Mouse (Mus musculus): Measurements from ENCODE around the gene Avpi1. TPM values are rescaled to one million over a fixed set of nuclear protein-coding genes. Genes with fewer than 3 reads are reported as not detected.

Gene Avpi1
- total and polyA plus RNA-seq, 2 experiments from 2014 or later: 9.3 to 11.9 TPM

DNA sequence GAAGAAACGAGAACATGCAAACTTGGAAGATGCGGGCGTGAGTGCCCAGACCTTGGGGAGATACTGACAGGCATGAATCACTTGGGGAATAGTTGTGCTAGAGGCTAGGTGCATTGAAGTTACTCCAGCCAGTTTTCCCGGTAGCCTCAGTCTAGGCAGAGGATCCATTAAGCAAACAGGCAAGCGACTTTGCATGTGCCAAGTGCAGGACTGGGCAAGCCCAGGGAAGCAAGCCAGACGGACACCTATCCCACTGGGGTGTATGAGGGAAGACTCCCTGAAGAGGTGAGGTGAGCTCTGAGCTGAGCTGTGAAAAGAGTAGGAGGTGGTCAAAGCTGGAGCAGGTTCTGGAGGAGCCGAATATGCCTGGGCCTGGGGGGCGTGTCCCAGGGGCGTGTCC, 38.6 kb upstream of the Avpi1 start:
- Histone ChIP-seq H3K4me1 (ENCODE audit: insufficient read depth, low read length) (peaks cover 8% of the 10 kb centered on the region; the same call in 1 of the 2 replicates), H3K9me3 (ENCODE audit: low read length) (no peaks in the 10 kb centered on the region), H3K4me3 (ENCODE audit: low read depth, low read length) (no peak overlapping the region), H3K9ac (replicated peaks; ENCODE audit: low read length, poor library complexity, severe bottlenecking) (no peak overlapping the region), H3K27ac (ENCODE audit: low read depth, low read length) (no peak overlapping the region), H3K27me3 (ENCODE audit: insufficient read depth, low read length) (no peaks in the 10 kb centered on the region), H3K4me2 (ENCODE audit: low read depth, low read length, poor library complexity, severe bottlenecking) (no peak overlapping the region), H3K36me3 (ENCODE audit: insufficient read depth, low read length) (no peaks in the 10 kb centered on the region)
- DNase-seq (ENCODE audit: low spot score): no peak
- TF ChIP-seq CTCF (IDR thresholded peaks at IDR 0.05): no peak
- no peak for ATAC-seq (ENCODE audit: low FRiP score)
- 61% methylated on average over 9 of the region's 9 CpGs for WGBS

GRCm38 (mm10) chr19:42166766-42167165, 37.9 kb upstream of the Avpi1 start:
- Histone ChIP-seq H3K36me3 (ENCODE audit: insufficient read depth, low read length) (no peaks in the 10 kb centered on the region), H3K4me1 (ENCODE audit: insufficient read depth, low read length) (peaks cover 7% of the 10 kb centered on the region; the same call in 1 of the 2 replicates), H3K4me2 (ENCODE audit: low read depth, low read length, poor library complexity, severe bottlenecking) (no peak overlapping the region), H3K4me3 (ENCODE audit: low read depth, low read length) (no peak overlapping the region), H3K27me3 (ENCODE audit: insufficient read depth, low read length) (no peaks in the 10 kb centered on the region), H3K9ac (replicated peaks; ENCODE audit: low read length, poor library complexity, severe bottlenecking) (no peak overlapping the region), H3K9me3 (ENCODE audit: low read length) (no peaks in the 10 kb centered on the region), H3K27ac (ENCODE audit: low read depth, low read length) (no peak overlapping the region)
- DNase-seq (ENCODE audit: low spot score): no peak
- WGBS: 52% methylated on average over 3 of the region's 3 CpGs
- ATAC-seq (ENCODE audit: low FRiP score): no peak
- TF ChIP-seq CTCF (IDR thresholded peaks at IDR 0.05): no peak

DNA sequence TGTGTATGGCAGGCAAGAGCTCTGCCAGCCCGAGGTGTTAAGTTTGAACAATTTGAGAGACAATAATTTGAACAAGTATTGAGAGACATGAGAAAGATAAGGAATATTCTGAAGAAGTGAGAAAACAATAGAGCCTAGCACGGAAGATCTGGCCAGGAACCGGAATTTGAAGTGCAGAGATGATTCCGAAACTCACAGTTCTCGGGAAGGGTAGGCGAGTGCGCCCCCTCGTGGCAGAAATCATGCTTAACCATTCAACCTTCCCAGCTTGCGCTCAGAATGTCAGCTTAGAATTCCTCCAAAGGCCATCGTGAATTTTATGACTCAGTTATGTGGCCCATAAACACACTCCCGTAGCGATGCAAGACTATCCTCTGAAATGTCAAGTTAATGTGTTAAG, 37.3 kb upstream of the Avpi1 start:
- 4% methylated on average over 12 of the region's 12 CpGs for WGBS

GRCm38 (mm10) chr19:42164188-42164587, 35.3 kb upstream of the Avpi1 start:
- Histone ChIP-seq H3K9me3 (ENCODE audit: low read length) (no peaks in the 10 kb centered on the region), H3K4me1 (ENCODE audit: insufficient read depth, low read length) (no peaks in the 10 kb centered on the region), H3K9ac (replicated peaks; ENCODE audit: low read length, poor library complexity, severe bottlenecking) (no peak overlapping the region), H3K27ac (ENCODE audit: low read depth, low read length) (no peak overlapping the region; the same call in 1 of the 2 replicates), H3K4me2 (ENCODE audit: low read depth, low read length, poor library complexity, severe bottlenecking) (no peak overlapping the region), H3K4me3 (ENCODE audit: low read depth, low read length) (no peak overlapping the region), H3K36me3 (ENCODE audit: insufficient read depth, low read length) (no peaks in the 10 kb centered on the region), H3K27me3 (ENCODE audit: insufficient read depth, low read length) (no peaks in the 10 kb centered on the region)
- no peak for TF ChIP-seq CTCF (IDR thresholded peaks at IDR 0.05)
- no peak for ATAC-seq (ENCODE audit: low FRiP score)
- DNase-seq (ENCODE audit: low spot score): peak; percentile 28
- 46% methylated on average over 7 of the region's 7 CpGs for WGBS

More for the DNA sequence above, 37.3 kb upstream of the Avpi1 start:
- H3K9me3 ChIP-seq (ENCODE audit: low read length): no peaks in the 10 kb centered on the region
- H3K36me3 ChIP-seq (ENCODE audit: insufficient read depth, low read length): no peaks in the 10 kb centered on the region
- H3K9ac ChIP-seq (replicated peaks; ENCODE audit: low read length, poor library complexity, severe bottlenecking): no peak overlapping the region
- no peak overlapping the region for H3K27ac ChIP-seq (ENCODE audit: low read depth, low read length)
- H3K4me1 ChIP-seq (ENCODE audit: insufficient read depth, low read length): peaks cover under 1% of the 10 kb centered on the region; the same call in 1 of the 2 replicates
- H3K4me3 ChIP-seq (ENCODE audit: low read depth, low read length): no peak overlapping the region
- DNase-seq (ENCODE audit: low spot score) (peak; percentile 77), ATAC-seq (ENCODE audit: low FRiP score) (no peak)
- H3K27me3 ChIP-seq (ENCODE audit: insufficient read depth, low read length): no peaks in the 10 kb centered on the region
- peak; percentile 87 for TF ChIP-seq CTCF (IDR thresholded peaks at IDR 0.05)
- H3K4me2 ChIP-seq (ENCODE audit: low read depth, low read length, poor library complexity, severe bottlenecking): no peak overlapping the region; the same call in 1 of the 2 replicates

DNA sequence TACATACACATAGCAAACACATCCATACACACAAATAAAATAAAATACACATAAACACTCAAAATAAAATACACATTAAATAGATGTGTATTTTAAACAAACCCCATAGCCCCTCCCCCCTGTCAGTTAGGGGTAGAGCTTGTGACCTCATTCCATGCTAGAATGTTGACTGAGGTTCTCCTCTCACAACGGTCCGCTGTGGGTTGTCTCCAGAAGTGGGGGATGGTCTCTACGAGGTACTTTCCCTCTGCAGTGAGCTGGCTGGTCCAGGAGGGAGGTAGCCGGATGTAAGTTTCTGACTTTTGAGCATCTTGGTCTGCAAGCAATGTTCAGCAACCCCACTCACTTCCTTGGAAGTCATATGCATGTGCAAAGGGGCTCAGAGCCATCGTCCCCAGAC, 34.9 kb upstream of the Avpi1 start, which contains the start of gene Zfyve27:
TSS of gene Zfyve27 (plus strand) at position 188 of the 400 bp plus-strand sequence.
- H3K9ac ChIP-seq (replicated peaks; ENCODE audit: low read length, poor library complexity, severe bottlenecking): no peak within 1 kb of the TSS
- H3K36me3 ChIP-seq (ENCODE audit: insufficient read depth, low read length): no peaks in the 10 kb centered on the region
- H3K27me3 ChIP-seq (ENCODE audit: insufficient read depth, low read length): no peaks in the 10 kb centered on the region
- ATAC-seq (ENCODE audit: low FRiP score) (no peak), DNase-seq (ENCODE audit: low spot score) (no peak)
- no peak for TF ChIP-seq CTCF (IDR thresholded peaks at IDR 0.05)
- no peaks in the 10 kb centered on the region for H3K9me3 ChIP-seq (ENCODE audit: low read length)
- WGBS: 81% methylated on average over 5 of the region's 5 CpGs
- no peak within 1 kb of the TSS; the same call in 1 of the 2 replicates for H3K27ac ChIP-seq (ENCODE audit: low read depth, low read length)
- H3K4me1 ChIP-seq (ENCODE audit: insufficient read depth, low read length): no peaks in the 10 kb centered on the region
- H3K4me2 ChIP-seq (ENCODE audit: low read depth, low read length, poor library complexity, severe bottlenecking): no peak within 1 kb of the TSS
- no peak within 1 kb of the TSS for H3K4me3 ChIP-seq (ENCODE audit: low read depth, low read length)

GRCm38 (mm10) chr19:42158246-42159017, 29.6 kb upstream of the Avpi1 start:
- 63% methylated on average over 13 of the region's 13 CpGs for WGBS
- no peaks in the 10 kb centered on the region for H3K36me3 ChIP-seq (ENCODE audit: insufficient read depth, low read length)
- H3K4me3 ChIP-seq (ENCODE audit: low read depth, low read length): no peak overlapping the region
- no peak overlapping the region for H3K9ac ChIP-seq (replicated peaks; ENCODE audit: low read length, poor library complexity, severe bottlenecking)
- H3K27ac ChIP-seq (ENCODE audit: low read depth, low read length): no peak overlapping the region
- no peak for ATAC-seq (ENCODE audit: low FRiP score)
- H3K27me3 ChIP-seq (ENCODE audit: insufficient read depth, low read length): no peaks in the 10 kb centered on the region
- no peaks in the 10 kb centered on the region for H3K4me1 ChIP-seq (ENCODE audit: insufficient read depth, low read length)
- H3K4me2 ChIP-seq (ENCODE audit: low read depth, low read length, poor library complexity, severe bottlenecking): no peak overlapping the region
- DNase-seq (ENCODE audit: low spot score): no peak
- no peak for TF ChIP-seq CTCF (IDR thresholded peaks at IDR 0.05)
- H3K9me3 ChIP-seq (ENCODE audit: low read length): no peaks in the 10 kb centered on the region

All from midbrain, postnatal 0 days (tissue).